Mouse (Mus musculus): Measurements from ENCODE around the gene Galnt2. TPM values are rescaled to one million over a fixed set of nuclear protein-coding genes. Genes with fewer than 3 reads are reported as not detected.
A peak's percentile ranks its signal among the peaks of the same experiment; 100 is the strongest.

The Galnt2 gene
- polyA plus RNA-seq, 1 experiment from 2014 or later: 56.4 TPM

DNA sequence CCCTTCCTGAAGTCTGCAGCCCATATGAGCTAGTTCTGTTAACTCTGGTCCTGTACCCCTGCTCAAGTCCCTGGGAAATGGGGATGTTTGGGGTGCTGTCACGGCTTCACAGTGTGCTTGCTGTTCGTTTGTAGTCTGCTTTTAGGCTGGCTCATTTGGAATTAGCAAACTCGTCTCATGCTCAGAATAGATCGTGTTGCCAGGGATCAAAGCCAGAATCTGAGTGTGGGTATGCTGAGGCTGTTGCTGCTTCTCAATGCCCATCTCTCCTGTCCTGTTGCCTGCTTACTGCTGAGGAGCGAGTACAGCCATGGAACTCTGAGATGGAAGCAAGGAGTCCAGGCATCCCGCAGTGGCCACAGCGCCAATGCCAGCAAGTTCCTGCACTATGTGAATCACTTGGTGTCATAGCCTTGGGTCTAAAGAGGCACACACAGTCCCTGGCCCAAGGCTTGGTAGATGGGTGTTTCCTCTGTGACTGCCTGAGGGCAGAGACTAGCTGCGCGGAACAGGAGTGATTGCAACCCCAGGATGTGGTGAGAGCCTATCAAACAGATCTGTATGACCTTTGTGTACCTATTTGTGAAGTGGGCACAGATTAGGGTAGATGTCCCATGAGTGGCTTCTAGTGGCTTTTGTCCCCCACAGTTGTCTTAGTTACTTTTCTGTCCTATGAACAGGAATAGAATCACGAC is 44.3 kb downstream of the Galnt2 start:
- WGBS: 94% methylated on average over 10 of the region's 10 CpGs
- H3K9me3 ChIP-seq (ENCODE audit: control insufficient read depth, low read length): no peaks in the 10 kb centered on the region
- no peak for DNase-seq (ENCODE audit: low spot score)

DNA sequence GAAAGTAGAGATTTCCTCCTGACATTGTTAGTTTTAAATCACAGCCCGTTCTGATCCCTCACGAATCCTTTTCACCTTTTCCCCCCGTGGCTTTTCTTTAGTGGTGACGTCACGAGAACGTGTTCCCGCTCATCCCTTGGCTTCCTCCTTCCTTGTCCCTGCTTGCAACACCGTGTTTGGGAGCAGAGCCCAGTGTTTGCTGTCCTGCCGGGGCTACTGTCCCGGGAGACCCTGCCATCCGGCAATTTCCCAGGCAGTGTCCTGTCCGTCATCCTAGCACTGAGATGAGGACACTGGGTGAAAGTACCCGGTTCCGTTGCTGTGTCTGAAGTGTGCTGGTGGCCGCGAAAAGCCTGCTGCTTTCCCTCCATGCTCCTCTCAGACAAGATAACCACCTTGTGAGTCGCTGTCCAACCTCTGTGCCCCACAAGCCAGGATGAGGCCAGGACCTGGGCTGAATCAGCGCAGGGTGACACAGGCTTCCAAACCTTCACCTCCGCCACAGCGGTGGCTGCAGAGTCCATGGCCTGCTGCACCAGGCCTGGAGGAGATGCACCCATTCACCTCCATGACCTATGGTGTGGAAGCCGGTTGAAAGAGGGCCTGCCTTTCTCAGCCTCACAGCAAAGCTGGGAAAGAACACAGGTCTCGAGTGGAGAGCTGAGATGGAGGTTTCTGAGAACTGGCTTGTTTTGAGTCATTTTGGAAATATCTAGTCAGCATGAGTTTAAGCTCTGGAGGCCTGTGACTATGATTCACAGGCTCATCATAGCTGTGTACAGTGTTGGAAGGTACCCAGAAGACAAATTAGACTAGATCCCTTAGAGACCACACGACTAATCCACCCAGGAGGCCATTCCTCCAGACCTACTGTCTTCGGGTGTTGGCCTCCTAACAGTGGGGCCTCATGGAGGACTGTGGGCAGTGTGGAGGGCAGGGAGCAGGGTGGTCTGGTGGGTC is 47.0 kb downstream of the Galnt2 start:
- Histone ChIP-seq H3K9me3 (ENCODE audit: control insufficient read depth, low read length) (no peaks in the 10 kb centered on the region), H3K27ac (replicated peaks; ENCODE audit: low read depth, low read length) (no peak overlapping the region), H3K36me3 (ENCODE audit: control insufficient read depth, insufficient read depth, low read length) (no peaks in the 10 kb centered on the region), H3K9ac (ENCODE audit: low read length) (no peak overlapping the region), H3K27me3 (ENCODE audit: control insufficient read depth, insufficient read depth, low read length) (no peaks in the 10 kb centered on the region), H3K4me1 (ENCODE audit: control insufficient read depth, insufficient read depth, low read length) (peaks cover 9% of the 10 kb centered on the region; the same call in 1 of the 2 replicates), H3K4me3 (ENCODE audit: low read depth, low read length) (no peak overlapping the region), H3K4me2 (ENCODE audit: low read depth, severe bottlenecking) (no peak overlapping the region)
- 86% methylated on average over 24 of the region's 24 CpGs for WGBS
- ATAC-seq (ENCODE audit: insufficient number of reproducible peaks, low FRiP score, low TSS enrichment, low read depth): no peak
- DNase-seq (ENCODE audit: low spot score): no peak

More for the DNA sequence above, 44.3 kb downstream of the Galnt2 start:
- no peak overlapping the region for H3K4me2 ChIP-seq (ENCODE audit: low read depth, severe bottlenecking)
- H3K27me3 ChIP-seq (ENCODE audit: control insufficient read depth, insufficient read depth, low read length): no peaks in the 10 kb centered on the region
- no peaks in the 10 kb centered on the region for H3K36me3 ChIP-seq (ENCODE audit: control insufficient read depth, insufficient read depth, low read length)
- no peak overlapping the region for H3K27ac ChIP-seq (replicated peaks; ENCODE audit: low read depth, low read length)
- ATAC-seq (ENCODE audit: insufficient number of reproducible peaks, low FRiP score, low TSS enrichment, low read depth): no peak
- H3K4me3 ChIP-seq (ENCODE audit: low read depth, low read length): no peak overlapping the region
- peaks cover 6% of the 10 kb centered on the region; the same call in 1 of the 2 replicates for H3K4me1 ChIP-seq (ENCODE audit: control insufficient read depth, insufficient read depth, low read length)
- no peak overlapping the region for H3K9ac ChIP-seq (ENCODE audit: low read length)

DNA sequence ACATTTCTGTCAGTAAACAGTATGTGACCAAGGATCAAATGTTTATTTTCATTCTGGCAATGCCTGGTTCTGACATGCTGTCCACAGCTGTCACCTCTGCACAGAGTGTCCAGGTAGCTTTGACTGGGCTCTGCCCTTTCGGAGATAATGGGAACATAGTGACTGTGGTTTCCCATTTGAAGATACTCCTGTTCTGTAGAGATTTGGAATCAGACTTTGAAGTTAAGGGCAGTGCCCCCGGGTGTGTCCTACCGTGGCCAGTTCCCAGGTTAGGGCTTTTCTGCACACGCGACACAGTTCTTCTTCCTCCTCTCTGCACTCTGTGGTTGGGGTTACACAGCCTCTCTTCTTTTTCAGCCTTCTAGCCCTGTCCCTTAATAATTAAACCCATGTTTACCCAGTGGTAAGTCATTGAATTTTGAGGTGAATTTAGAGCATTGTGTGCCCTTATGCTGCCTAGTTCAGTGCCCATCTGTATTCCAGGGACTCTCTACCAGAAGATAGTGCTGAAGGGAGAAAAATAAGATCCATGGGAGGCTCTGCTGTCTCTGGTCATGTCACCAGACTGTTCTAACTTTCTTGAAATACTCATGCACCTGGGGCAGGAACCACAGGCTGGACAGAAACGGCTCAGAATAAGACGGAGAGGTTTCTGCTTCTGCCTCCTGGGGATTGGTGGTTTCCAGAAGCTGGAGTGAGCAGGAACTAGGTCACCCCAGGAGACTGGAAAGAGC is 47.9 kb downstream of the Galnt2 start:
- H3K36me3 ChIP-seq (ENCODE audit: control insufficient read depth, insufficient read depth, low read length): no peaks in the 10 kb centered on the region
- DNase-seq (ENCODE audit: low spot score) (no peak), ATAC-seq (ENCODE audit: insufficient number of reproducible peaks, low FRiP score, low TSS enrichment, low read depth) (no peak)
- no peak overlapping the region for H3K4me3 ChIP-seq (ENCODE audit: low read depth, low read length)
- H3K9me3 ChIP-seq (ENCODE audit: control insufficient read depth, low read length): no peaks in the 10 kb centered on the region
- H3K4me2 ChIP-seq (ENCODE audit: low read depth, severe bottlenecking): no peak overlapping the region
- peaks cover 11% of the 10 kb centered on the region for H3K4me1 ChIP-seq (ENCODE audit: control insufficient read depth, insufficient read depth, low read length)
- H3K27me3 ChIP-seq (ENCODE audit: control insufficient read depth, insufficient read depth, low read length): no peaks in the 10 kb centered on the region
- 92% methylated on average over 7 of the region's 7 CpGs for WGBS
- H3K27ac ChIP-seq (replicated peaks; ENCODE audit: low read depth, low read length): no peak overlapping the region
- H3K9ac ChIP-seq (ENCODE audit: low read length): no peak overlapping the region

DNA sequence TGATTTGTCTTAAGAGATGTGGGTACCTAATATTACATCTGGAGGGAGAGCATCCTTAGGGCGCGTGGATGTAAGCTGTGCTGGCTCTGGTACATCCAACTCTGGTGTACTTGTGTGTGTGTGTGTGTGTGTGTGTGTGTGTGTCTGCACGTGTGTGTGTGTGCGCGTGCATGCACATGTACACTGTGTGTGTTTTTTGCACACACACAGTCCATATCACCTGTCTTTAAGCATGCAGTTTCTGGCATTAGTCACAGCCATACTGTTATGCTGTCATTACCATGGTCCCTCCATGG is 48.4 kb downstream of the Galnt2 start:
- Histone ChIP-seq H3K4me3 (ENCODE audit: low read depth, low read length) (no peak overlapping the region), H3K4me1 (ENCODE audit: control insufficient read depth, insufficient read depth, low read length) (peaks cover 16% of the 10 kb centered on the region), H3K4me2 (ENCODE audit: low read depth, severe bottlenecking) (no peak overlapping the region), H3K9me3 (ENCODE audit: control insufficient read depth, low read length) (no peaks in the 10 kb centered on the region), H3K27ac (replicated peaks; ENCODE audit: low read depth, low read length) (no peak overlapping the region), H3K9ac (ENCODE audit: low read length) (no peak overlapping the region), H3K27me3 (ENCODE audit: control insufficient read depth, insufficient read depth, low read length) (no peaks in the 10 kb centered on the region), H3K36me3 (ENCODE audit: control insufficient read depth, insufficient read depth, low read length) (no peaks in the 10 kb centered on the region)
- 96% methylated on average over 5 of the region's 5 CpGs for WGBS
- DNase-seq (ENCODE audit: low spot score) (no peak), ATAC-seq (ENCODE audit: insufficient number of reproducible peaks, low FRiP score, low TSS enrichment, low read depth) (no peak)

DNA sequence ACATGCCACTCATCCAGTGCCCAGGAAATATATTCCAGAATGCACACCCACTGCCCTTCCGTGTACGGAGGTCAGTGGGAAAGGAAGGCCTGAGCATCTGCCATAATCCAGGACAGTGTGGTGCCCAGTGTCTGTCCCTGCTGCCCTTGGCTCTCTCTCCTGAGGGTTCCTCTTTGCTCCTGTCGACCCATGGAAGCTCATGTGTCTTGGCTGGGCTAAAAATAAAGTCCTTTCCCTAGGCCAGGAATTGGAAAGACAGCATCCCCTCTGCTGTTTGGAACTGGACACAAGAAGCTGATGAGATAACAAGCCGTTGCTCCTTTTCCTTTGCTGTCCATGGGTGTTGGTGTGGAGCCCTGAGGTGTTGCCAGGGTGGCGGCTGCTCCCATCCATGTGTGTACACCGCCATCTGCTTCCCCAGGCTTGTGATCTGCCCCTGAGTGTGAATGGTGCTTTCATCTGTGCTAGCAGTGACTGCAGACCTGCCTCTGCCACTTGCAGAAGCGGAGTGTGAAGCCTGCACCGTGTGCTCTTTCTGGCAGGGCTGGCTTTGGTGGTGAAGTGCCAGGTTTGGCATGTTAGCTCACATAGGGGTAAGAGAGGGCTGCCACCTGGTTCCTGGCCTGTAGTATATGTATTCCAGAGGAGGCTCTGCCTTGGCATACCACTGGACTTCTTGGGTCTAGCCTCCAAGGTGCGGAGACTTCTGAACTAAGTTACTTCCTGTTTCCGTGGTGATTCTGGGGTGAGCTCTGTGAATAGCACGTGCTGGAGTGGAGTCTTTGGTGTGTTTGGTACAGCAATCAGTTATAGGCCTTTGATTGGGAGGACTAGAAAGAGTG is 50.7 kb downstream of the Galnt2 start:
- no peak overlapping the region for H3K4me2 ChIP-seq (ENCODE audit: low read depth, severe bottlenecking)
- no peaks in the 10 kb centered on the region; the same call in 1 of the 2 replicates for H3K36me3 ChIP-seq (ENCODE audit: control insufficient read depth, insufficient read depth, low read length)
- no peaks in the 10 kb centered on the region for H3K9me3 ChIP-seq (ENCODE audit: control insufficient read depth, low read length)
- DNase-seq (ENCODE audit: low spot score): no peak
- no peak overlapping the region for H3K9ac ChIP-seq (ENCODE audit: low read length)
- peaks cover 21% of the 10 kb centered on the region for H3K4me1 ChIP-seq (ENCODE audit: control insufficient read depth, insufficient read depth, low read length)
- H3K27me3 ChIP-seq (ENCODE audit: control insufficient read depth, insufficient read depth, low read length): no peaks in the 10 kb centered on the region
- H3K27ac ChIP-seq (replicated peaks; ENCODE audit: low read depth, low read length): no peak overlapping the region
- ATAC-seq (ENCODE audit: insufficient number of reproducible peaks, low FRiP score, low TSS enrichment, low read depth): no peak
- H3K4me3 ChIP-seq (ENCODE audit: low read depth, low read length): no peak overlapping the region
- 81% methylated on average over 11 of the region's 11 CpGs for WGBS

DNA sequence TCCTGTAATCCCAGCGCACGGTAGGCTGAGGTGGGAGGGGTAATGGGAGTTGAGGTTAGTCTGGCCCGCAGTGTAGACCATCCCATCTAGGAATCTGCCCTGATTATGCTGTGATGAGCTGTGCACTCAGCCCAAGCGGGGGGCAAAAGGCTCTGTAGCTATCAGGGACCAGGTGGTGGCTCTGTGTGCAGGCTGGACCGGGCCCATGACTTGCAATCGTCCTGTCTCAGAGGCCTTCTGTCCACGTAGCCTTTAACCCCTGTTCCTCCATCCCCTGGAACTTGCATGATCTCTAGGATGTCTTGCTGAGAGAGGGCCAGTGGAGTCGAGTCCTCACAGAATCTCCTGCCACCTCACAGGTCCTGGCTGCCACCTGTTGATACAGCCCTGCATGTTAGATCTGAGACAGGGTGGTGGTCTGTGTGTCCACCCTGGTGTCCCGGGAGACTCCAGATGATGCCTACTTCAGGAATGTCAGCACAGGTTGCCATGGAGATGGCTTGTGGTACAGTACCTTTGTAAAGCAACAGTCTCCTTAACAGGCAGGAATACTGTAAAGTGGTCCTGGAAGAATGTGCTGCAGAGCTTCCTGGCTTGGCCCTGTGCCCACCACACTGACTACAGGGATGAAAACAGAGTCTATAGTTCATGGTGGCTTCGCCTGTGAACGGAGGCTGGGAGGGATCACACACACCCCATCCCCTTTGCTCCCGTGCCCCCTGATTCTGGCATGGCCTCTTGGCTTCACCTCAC is 51.9 kb downstream of the Galnt2 start:
- ATAC-seq (ENCODE audit: insufficient number of reproducible peaks, low FRiP score, low TSS enrichment, low read depth) (no peak), DNase-seq (ENCODE audit: low spot score) (no peak)
- no peak overlapping the region for H3K4me3 ChIP-seq (ENCODE audit: low read depth, low read length)
- H3K4me1 ChIP-seq (ENCODE audit: control insufficient read depth, insufficient read depth, low read length): peaks cover 21% of the 10 kb centered on the region
- WGBS: 83% methylated on average over 12 of the region's 12 CpGs
- H3K9ac ChIP-seq (ENCODE audit: low read length): no peak overlapping the region
- H3K9me3 ChIP-seq (ENCODE audit: control insufficient read depth, low read length): no peaks in the 10 kb centered on the region
- no peak overlapping the region for H3K27ac ChIP-seq (replicated peaks; ENCODE audit: low read depth, low read length)
- no peak overlapping the region for H3K4me2 ChIP-seq (ENCODE audit: low read depth, severe bottlenecking)
- H3K27me3 ChIP-seq (ENCODE audit: control insufficient read depth, insufficient read depth, low read length): no peaks in the 10 kb centered on the region
- no peaks in the 10 kb centered on the region; the same call in 1 of the 2 replicates for H3K36me3 ChIP-seq (ENCODE audit: control insufficient read depth, insufficient read depth, low read length)

DNA sequence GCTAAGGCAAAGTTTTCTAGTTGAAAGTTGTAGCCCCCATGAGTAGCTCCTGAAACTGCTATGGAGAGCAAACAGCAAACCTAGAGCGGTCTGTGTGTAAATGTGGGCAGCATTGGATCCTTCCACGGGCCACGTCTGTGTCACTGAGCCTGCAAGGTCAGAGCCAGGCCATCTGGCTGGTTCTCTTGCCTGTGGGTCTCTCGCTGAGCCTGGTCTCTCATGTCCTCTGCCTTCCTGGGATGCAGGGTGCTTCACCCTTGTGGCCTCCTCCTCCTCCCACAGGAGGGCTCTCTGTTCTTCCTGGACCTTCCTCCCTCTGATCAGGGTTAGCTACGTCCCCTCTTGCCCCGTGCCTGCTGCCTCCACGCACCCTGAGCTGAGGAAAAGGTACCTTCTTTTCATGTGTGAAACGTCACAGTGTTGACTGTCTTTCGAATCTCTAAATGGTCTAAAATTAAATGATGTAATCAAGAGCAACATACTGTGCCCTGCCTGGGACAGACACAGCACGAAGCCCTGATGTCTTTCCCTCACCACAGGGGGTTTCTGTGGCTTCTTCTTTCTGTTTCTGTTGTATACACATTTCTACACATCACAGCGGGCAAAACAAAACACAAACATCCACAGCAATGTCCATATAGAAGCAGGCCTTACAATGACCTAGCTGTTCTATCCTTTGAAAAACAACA is 52.6 kb downstream of the Galnt2 start:
- Histone ChIP-seq H3K36me3 (ENCODE audit: control insufficient read depth, insufficient read depth, low read length) (no peaks in the 10 kb centered on the region; the same call in 1 of the 2 replicates), H3K4me2 (ENCODE audit: low read depth, severe bottlenecking) (no peak overlapping the region), H3K27ac (replicated peaks; ENCODE audit: low read depth, low read length) (no peak overlapping the region; the same call in 1 of the 2 replicates), H3K27me3 (ENCODE audit: control insufficient read depth, insufficient read depth, low read length) (no peaks in the 10 kb centered on the region), H3K4me3 (ENCODE audit: low read depth, low read length) (no peak overlapping the region), H3K4me1 (ENCODE audit: control insufficient read depth, insufficient read depth, low read length) (peaks cover 21% of the 10 kb centered on the region), H3K9ac (ENCODE audit: low read length) (0 out of 2 replicates have a peak overlapping the region, but pooled peaks have one; percentile 4), H3K9me3 (ENCODE audit: control insufficient read depth, low read length) (no peaks in the 10 kb centered on the region)
- no peak for DNase-seq (ENCODE audit: low spot score)
- 69% methylated on average over 11 of the region's 11 CpGs for WGBS
- no peak for ATAC-seq (ENCODE audit: insufficient number of reproducible peaks, low FRiP score, low TSS enrichment, low read depth)
